Mouse (Mus musculus): ENCODE measurements at regions not wholly inside any gene's neighbourhood (a gene's known extent, or its start where the extent isn't known, plus 50 kb on each side); places are given as distances from the start of the nearest gene placed in this dataset.

- TF ChIP-seq CTCF (IDR thresholded peaks at IDR 0.05) (no peak), EP300 (IDR thresholded peaks at IDR 0.05) (no peak)
Observed at GRCm38 (mm10) chr16:92906873-92907272, 80.9 kb upstream of the Runx1 start.

Data from lung, postnatal 0 days (tissue).